Mouse (Mus musculus): ENCODE data around the gene Sp2.

- no peak for TF ChIP-seq CTCF (IDR thresholded peaks at IDR 0.05; ENCODE audit: low read depth)
- no peak for TF ChIP-seq EP300 (IDR thresholded peaks at IDR 0.05; ENCODE audit: low read depth)
Measured at GRCm38 (mm10) chr11:97024977-97025376, 42.2 kb upstream of the Sp2 start.

Data from liver, embryonic 14.5 days (tissue).